Mouse (Mus musculus): ENCODE measurements around the gene Med14.

Gene Med14

GRCm38 (mm10) chrX:12653879-12654278 lies 108.0 kb downstream of the Med14 start:
- no peak for DNase-seq

- DNase-seq: no peak
These were observed 110.0 kb downstream of the Med14 start for GRCm38 (mm10) chrX:12651906-12652305.

DNA sequence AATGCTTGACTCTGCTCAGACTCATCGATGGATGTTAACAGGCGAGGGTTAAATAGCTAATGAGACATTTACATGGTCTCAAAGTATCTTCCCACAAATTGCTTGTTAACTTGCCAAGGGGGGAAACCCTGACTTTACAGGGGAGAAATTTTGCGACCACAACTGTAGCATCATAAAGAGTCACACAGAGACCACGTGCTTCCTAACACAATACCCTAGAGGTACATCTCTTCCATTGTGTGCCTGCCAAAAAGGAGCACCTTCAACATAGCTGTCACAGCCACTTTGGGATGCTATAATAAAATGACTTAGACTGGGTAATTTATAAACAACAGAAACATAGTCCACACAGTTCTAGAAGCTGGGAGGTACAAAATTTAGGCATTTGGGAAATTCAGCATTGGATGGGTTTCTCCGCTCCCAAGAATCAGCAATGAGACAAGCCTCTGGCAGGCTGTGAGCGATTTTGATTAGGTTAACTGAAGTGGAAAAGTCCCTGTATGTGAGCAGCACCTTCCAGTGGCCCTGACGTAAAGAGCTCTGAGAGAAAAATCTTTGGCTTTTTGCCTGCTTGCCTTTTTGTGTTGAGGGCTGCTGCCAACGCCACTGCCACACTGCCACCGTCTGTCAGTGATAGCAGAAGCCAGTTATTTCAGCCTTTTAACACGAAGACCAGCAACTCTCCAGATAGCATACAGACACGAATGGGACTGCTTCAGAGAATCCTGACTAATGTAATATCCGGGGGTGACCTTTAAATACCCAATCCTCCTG lies 116.2 kb downstream of the Med14 start:
- peak; percentile 35 to 67 for DNase-seq

DNA sequence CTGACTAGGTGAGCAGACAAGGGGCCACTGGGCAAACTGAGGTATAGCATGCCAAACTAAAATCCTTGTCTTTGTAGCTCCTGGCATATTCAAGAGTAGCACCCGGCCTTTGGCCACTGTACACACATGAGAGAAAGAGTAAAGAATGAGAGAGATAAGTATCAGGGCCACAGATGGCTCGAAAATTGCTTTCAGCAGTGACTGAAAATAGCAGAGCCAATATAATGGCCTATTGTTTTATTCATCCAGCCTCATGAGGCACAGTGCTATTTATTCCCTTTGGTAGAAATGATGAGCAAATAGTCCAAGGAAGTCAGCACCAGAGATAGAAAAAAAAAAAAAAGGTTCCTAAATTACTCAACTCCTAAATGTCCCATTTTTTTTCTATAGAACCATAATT lies 116.9 kb downstream of the Med14 start:
- no peak for DNase-seq

Measured in cerebellum, postnatal 25 days (tissue).